Mouse (Mus musculus) hindbrain, postnatal 0 days (tissue): Measurements from ENCODE around the gene 4930453N24Rik. TPM values are rescaled to one million over a fixed set of nuclear protein-coding genes. Genes with fewer than 3 reads are reported as not detected.

Experiments
- ATAC-seq: fragments of 200-750 bp; cut with Nextera tagmentation; 2 replicates; pipeline ENCODE4 v1.8.0; 2017; ENCODE audit warnings: mild to moderate bottlenecking, moderate TSS enrichment, moderate library complexity
- DNase-seq: peaks from one replicate; pipeline ENCODE4 v3.0.0-alpha.2; 2015; ENCODE audit warnings: low spot score
- H3K27ac ChIP-seq: fragments of 300-500 bp; sonication (generic); 2 replicates; pipeline ENCODE4 v1.5.1; 2014; ENCODE audit warnings: mild to moderate bottlenecking
- H3K27me3 ChIP-seq: fragments of 300-500 bp; sonication (generic); 2 replicates; pipeline ENCODE4 v1.6.1; 2014; ENCODE audit warnings: low read length, mixed read lengths; ENCODE audit not compliant: insufficient read depth
- H3K36me3 ChIP-seq: fragments of 300-500 bp; sonication (generic); 2 replicates; pipeline ENCODE4 v1.6.1; 2014; ENCODE audit warnings: low read length, mixed read lengths; ENCODE audit not compliant: insufficient read depth
- H3K4me1 ChIP-seq: fragments of 300-500 bp; sonication (generic); 2 replicates; pipeline ENCODE4 v1.6.1; 2014; ENCODE audit warnings: antibody characterized with exemption, low read length, mixed read lengths; ENCODE audit not compliant: insufficient read depth
- H3K4me2 ChIP-seq: fragments of 300-500 bp; sonication (generic); 2 replicates; pipeline ENCODE4 v1.6.1; 2014; ENCODE audit warnings: low read depth, mild to moderate bottlenecking, low read length, moderate library complexity, mixed read lengths
- H3K4me3 ChIP-seq: fragments of 300-500 bp; sonication (generic); 2 replicates; pipeline ENCODE4 v1.5.1; 2014; ENCODE audit warnings: low read length
- H3K9ac ChIP-seq: fragments of 300-500 bp; sonication (generic); replicated peaks from 2 replicates; pipeline ENCODE4 v1.6.1; 2014; ENCODE audit warnings: mild to moderate bottlenecking, low read length, moderate library complexity, mixed read lengths
- H3K9me3 ChIP-seq: fragments of 300-500 bp; sonication (generic); 2 replicates; pipeline ENCODE4 v1.6.1; 2016; ENCODE audit warnings: low read length, mixed read lengths
- CTCF ChIP-seq: IDR thresholded peaks from 2 replicates; pipeline ENCODE4 v1.5.1; 2016; ENCODE audit warnings: antibody characterized with exemption, control low read depth, low read depth
- whole genome bisulfite sequencing: fragments of 180-500 bp; shearing (Covaris S2); extraction: QIAGEN DNeasy Blood & Tissue Kit; methylation state at CpG from one replicate; pipeline ENCODE4 v1.1.7; 2014; 5-methylcytosine and 5-hydroxymethylcytosine counted together
- polyA plus RNA-seq: library from polyadenylated mRNA; unstranded; fragments of >200 nt; fragmentation: Nextera tagmentation; extraction: Ambion mirVana; gene quantifications from 2 replicates; pipeline ENCODE4 v1.2.1, GENCODE M21; 2015
- total RNA-seq: library from RNA; depleted of rRNA; stranded (reverse); fragments of >200 nt; gene quantifications from 2 replicates; pipeline ENCODE4 v1.2.3, GENCODE M21; 2014

4930453N24Rik gene
- total and polyA plus RNA-seq, 2 experiments from 2014 or later = 11.1 to 17.1 TPM

DNA sequence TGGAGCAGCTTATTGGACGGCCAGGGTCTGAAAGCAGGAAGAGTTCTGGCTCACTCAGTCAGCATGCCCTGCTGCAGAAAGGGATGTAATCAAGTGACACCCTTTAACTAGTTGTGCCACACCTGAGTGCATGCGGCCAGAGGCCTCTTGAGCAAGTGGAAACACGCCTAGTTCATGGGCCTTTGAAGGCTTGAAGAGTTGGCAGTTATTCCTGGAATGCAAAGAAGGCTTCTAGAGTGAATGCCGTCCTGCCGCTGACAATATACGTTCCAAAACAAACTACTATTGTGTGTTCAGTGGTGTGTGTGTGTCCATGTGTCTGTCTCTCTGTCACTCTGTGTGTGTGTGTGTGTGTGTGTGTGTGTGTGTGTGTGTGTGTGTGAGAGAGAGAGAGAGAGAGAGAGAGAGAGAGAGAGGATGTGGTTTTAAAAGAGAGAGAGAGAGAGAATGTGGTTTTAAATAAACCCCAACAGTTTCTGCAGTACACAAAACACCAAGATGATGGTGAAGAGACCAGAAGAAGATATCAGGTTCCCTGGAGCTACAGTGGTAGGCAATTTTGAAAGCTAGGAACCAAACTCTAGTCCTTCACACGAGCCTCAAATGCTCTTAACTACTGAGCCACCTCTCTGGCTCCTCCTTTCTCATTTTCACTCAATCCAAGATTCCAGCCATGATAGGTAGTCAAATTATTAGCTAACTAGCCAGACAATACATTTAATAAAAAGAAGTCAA, 13.1 kb downstream of the 4930453N24Rik start:
- 88% methylated on average over 7 of the region's 7 CpGs for WGBS
- H3K27ac ChIP-seq = no peak overlapping the region

DNA sequence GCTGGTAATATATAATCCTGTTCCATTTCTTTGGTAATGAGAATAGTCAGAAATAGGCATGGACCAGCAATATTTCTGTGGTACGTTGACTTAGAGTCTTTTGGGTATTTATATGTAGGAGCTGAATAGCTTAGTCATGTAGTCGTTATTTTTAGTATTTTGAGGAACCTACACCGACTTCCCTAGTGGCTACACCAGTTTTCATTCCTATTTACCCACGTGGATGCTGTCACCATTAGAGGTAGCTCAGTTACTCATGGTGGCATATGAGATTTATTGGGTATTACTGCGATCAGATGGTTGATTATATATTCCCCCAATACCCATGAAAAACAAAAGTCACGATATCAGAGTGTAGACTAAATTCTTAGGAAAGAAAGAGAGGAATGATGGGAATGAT, 14.6 kb downstream of the 4930453N24Rik start:
- Histone ChIP-seq H3K4me2 (no peak overlapping the region), H3K27ac (no peak overlapping the region), H3K27me3 (no peaks in the 10 kb centered on the region), H3K4me3 (no peak overlapping the region), H3K4me1 (no peaks in the 10 kb centered on the region), H3K9ac (no peak overlapping the region), H3K36me3 (no peaks in the 10 kb centered on the region), H3K9me3 (no peaks in the 10 kb centered on the region)
- WGBS = 83% methylated on average over 6 of the region's 6 CpGs
- no peak for TF ChIP-seq CTCF
- ATAC-seq = no peak
- DNase-seq = no peak

More for the DNA sequence above, 13.1 kb downstream of the 4930453N24Rik start:
- no peak for TF ChIP-seq CTCF
- ATAC-seq (no peak), DNase-seq (no peak)
- Histone ChIP-seq H3K36me3 (no peaks in the 10 kb centered on the region; the same call in 1 of the 2 replicates), H3K4me3 (no peak overlapping the region), H3K4me1 (no peaks in the 10 kb centered on the region), H3K9ac (no peak overlapping the region), H3K27me3 (no peaks in the 10 kb centered on the region), H3K4me2 (no peak overlapping the region), H3K9me3 (peaks cover 1% of the 10 kb centered on the region; the same call in 1 of the 2 replicates)

DNA sequence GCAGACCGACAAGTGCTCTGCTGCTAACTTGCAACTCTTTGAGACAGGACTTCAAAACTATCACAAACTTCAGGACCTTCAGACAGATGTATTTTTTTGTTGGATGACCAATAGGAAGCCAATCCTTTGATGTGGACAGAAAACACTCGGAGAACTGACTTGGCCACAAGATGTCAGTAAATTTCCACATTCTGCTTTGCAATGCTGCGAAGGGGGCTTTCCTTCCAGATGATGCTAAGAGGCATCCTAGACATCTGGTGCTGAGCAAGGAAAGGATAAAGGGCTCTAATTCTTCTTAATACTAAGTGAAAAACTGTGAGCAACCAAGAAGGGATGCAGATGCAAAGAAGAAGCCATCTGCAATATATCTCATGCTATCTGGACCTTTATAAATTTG, 16.2 kb downstream of the 4930453N24Rik start:
- peak; percentile 76 for TF ChIP-seq CTCF
- no peak overlapping the region for H3K27ac ChIP-seq
- no peaks in the 10 kb centered on the region for H3K9me3 ChIP-seq
- H3K9ac ChIP-seq = no peak overlapping the region
- DNase-seq (peak; percentile 86), ATAC-seq (peak; percentile 82)
- WGBS = 38% methylated on average over 3 of the region's 3 CpGs
- H3K4me3 ChIP-seq = no peak overlapping the region
- no peaks in the 10 kb centered on the region for H3K4me1 ChIP-seq
- no peak overlapping the region for H3K4me2 ChIP-seq
- no peaks in the 10 kb centered on the region for H3K36me3 ChIP-seq
- no peaks in the 10 kb centered on the region for H3K27me3 ChIP-seq

DNA sequence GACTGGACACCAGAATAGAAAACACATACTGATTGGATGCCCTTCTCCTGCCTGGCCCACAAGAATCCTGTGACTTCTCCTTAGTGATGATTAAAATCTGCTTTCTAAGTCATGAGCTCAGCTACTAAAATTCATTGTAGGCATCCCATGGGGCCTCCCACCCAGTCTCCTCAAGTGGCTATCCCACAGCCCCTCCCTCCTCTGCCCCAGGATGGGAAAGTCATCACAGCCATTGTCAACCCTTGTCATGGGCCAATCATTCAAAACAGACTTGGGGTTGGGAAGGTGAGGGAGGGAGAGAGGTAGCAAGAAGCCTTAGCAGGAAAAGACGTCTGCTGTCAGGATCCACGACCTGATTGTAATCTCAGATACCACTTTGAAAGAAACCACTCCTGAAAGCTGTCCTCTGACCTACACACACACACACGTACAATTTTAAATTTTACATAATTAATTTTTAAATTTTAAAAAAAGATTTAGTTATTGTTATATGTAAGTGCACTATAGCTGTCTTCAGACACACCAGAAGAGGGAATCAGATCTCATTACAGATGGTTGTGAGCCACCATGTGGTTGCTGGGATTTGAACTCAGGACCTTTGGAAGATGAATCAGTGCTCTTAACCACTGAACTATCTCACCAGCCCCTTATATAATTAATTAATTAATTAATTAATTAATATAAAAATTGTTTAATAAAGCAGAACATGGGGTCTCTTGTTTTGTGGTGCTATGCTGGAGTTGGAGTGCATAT, 16.8 kb downstream of the 4930453N24Rik start:
- 70% methylated on average over 3 of the region's 3 CpGs for WGBS
- Histone ChIP-seq H3K27ac (no peak overlapping the region), H3K4me1 (no peaks in the 10 kb centered on the region), H3K36me3 (no peaks in the 10 kb centered on the region), H3K4me3 (no peak overlapping the region), H3K27me3 (no peaks in the 10 kb centered on the region), H3K4me2 (no peak overlapping the region), H3K9me3 (no peaks in the 10 kb centered on the region), H3K9ac (no peak overlapping the region)
- DNase-seq (no peak), ATAC-seq (no peak)
- TF ChIP-seq CTCF = no peak

DNA sequence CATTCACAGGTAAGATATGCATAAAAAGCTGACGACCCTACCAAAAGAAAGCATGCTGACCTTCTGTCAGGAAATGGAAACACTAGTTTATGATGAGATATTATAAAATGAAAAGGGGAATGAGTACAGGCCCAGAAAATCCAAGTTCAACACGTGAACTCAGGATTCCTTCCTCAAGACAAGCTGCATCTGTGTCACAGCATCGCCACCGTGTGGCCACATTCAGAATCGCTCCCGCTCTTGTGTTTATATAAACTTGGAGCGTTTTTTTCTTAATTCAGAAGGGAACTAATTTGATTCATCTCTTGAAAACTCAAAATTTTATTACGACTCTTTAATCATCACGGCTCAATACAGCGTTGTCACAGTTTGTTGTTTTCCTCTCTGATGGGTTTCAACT, 22.7 kb downstream of the 4930453N24Rik start:
- Histone ChIP-seq H3K9ac (no peak overlapping the region), H3K4me2 (no peak overlapping the region), H3K9me3 (no peaks in the 10 kb centered on the region), H3K27me3 (no peaks in the 10 kb centered on the region), H3K27ac (no peak overlapping the region), H3K4me1 (no peaks in the 10 kb centered on the region), H3K4me3 (no peak overlapping the region), H3K36me3 (no peaks in the 10 kb centered on the region)
- ATAC-seq (no peak), DNase-seq (peak; percentile 91)
- 7% methylated on average over 10 of the region's 10 CpGs for WGBS
- TF ChIP-seq CTCF = peak; percentile 96

DNA sequence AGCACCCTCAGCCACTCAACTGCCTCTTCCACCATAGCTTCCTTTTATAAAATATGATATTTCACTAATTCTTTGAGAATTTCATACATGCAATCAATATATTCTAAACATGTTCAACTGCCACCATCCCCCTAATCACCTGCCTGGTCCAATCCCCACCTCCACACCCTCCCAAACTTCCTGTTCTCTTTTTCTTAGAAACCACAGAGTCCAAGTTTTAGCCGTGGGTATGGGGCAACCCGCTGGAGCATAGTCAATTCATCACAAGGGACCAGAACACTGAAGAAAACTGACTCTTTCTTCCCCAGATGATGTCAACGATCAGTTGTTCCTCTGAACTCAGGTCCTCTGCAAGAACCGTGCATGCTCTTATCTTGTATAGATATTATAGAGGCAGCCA, 25.9 kb downstream of the 4930453N24Rik start:
- no peak overlapping the region for H3K9ac ChIP-seq
- ATAC-seq (no peak), DNase-seq (no peak)
- TF ChIP-seq CTCF = no peak
- WGBS = 87% methylated on average over 4 of the region's 4 CpGs
- no peaks in the 10 kb centered on the region for H3K4me1 ChIP-seq
- H3K27me3 ChIP-seq = no peaks in the 10 kb centered on the region
- no peak overlapping the region for H3K4me3 ChIP-seq
- H3K4me2 ChIP-seq = no peak overlapping the region
- no peaks in the 10 kb centered on the region for H3K36me3 ChIP-seq
- H3K9me3 ChIP-seq = no peaks in the 10 kb centered on the region
- no peak overlapping the region for H3K27ac ChIP-seq

DNA sequence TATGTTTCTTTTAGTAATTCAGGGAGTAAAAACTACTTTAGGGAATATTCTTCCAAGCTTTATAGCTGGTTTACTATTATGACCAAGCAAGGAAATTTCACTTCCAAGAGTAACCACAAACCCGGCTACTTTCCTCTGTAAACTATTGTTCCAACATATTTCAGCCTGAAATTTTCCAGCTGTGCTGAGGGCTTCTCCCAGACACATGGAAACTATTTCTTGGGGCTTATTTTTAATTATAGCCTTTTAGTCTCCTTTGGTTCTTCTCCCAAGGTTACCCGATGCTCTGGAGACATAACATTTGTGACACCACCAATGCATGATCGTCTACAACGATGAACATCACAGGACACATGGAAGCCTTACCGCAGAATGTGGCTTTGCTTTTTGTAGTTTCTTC, 33.7 kb downstream of the 4930453N24Rik start:
- ATAC-seq = no peak
- DNase-seq = no peak
- 92% methylated on average over 5 of the region's 5 CpGs for WGBS
- Histone ChIP-seq H3K27me3 (no peaks in the 10 kb centered on the region), H3K27ac (no peak overlapping the region), H3K4me1 (no peaks in the 10 kb centered on the region), H3K4me2 (no peak overlapping the region), H3K9me3 (no peaks in the 10 kb centered on the region), H3K4me3 (no peak overlapping the region), H3K36me3 (no peaks in the 10 kb centered on the region), H3K9ac (no peak overlapping the region)
- no peak for TF ChIP-seq CTCF
